Mouse (Mus musculus) brain, embryonic 18.5 days (tissue): ENCODE data around the gene S1pr5.
"Not testable (repeated sequence)": the region's sequence is repeated elsewhere in the genome, so short reads cannot be mapped to it uniquely, and the experiment has no call there.

Source experiments
- DNase-seq: peaks from one replicate; pipeline ENCODE4 v3.0.0-alpha.2; 2012; ENCODE audit warnings: low read depth, low spot score

Gene S1pr5

DNA sequence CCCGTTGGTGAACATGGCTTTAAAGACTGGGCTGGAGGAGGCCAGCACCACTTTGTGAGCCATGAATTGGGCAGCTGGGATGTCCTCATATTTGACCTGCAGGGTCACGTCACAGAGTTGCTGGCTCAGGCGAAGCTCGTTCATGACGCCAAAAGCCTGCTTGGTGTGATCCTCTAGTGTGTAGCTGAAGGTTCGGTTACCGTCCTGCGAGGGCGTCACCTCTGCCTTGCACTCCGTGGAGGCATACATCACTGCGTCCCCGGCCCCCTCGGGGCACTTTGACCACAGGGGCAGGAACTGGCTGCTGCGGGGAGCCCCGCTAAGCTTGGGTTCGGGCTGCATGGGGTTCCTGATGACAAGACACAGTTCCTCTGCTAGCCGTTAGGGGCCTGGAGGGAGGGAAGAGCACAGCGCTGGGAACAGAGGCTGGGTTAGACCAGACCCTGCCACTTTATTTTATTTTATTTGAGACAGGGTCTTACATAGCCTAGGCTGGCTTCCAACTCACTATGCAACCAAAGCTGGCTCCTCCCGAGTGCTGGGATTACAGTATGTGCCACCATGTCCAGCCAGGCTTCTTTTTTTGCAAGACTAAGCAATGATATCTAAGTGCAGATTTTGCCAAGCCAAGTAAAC lies 10.8 kb downstream of the S1pr5 start:
- no peak for DNase-seq

DNA sequence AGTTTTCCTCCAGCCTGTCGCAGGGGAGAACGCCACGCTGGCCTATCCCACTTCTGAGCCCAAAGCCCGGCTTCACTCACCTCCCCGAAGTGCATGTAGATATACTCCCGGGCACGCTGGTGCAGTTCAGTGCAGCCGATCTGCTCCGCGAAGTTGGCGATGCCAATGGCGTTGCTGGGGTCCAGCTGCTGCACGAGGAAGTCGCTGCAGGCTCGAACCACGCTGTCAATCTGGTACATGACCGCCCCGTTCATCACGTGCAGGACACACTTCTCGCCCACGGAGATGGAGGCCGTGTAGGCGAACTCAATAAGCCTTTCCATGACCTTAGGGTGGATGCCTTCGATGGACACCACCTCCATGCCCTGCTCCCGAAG lies 11.3 kb downstream of the S1pr5 start:
- no peak for DNase-seq

DNA sequence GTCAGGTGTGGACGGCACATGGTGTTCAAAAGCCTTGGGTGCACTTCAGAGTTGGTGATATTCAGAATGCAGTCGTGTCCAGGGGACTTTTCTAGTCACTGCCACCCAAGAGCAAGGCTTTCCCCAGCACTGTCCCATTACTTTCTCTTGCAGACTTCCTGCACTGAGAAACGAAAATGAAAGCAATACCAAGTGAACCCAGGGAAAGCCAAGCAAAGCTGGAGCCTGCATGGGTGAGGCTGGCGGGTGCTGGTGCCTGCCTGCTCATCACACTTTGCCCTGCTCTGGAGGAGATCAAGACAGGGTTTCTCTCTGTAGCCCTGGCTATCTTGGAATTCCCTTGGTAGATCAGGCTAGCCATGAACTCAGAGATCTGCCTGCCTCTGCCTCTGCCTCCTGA lies 12.9 kb downstream of the S1pr5 start:
- no peak for DNase-seq

- no peak for DNase-seq
Observed at GRCm38 (mm10) chr9:21233805-21234204, 14.4 kb downstream of the S1pr5 start.

DNA sequence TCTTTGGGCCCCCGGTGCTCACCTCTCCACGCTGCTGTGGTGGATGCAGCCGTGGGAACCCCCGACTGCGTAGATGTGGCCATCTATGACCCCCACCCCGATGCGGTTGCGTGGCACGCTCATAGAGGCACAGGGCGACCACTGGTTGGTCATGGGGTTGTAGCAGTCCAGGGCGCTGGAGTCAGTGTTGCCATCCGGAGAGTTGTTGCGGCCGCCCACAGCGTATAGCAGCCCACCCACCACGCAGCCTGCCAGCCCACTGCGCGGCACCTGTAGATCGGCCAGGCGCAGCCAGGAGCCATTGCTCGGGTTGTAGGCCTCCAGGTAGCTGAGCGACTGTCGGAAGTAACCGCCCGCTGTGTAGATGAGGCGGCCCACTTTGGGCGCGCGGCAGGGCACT lies 14.9 kb downstream of the S1pr5 start:
- DNase-seq: no peak

DNA sequence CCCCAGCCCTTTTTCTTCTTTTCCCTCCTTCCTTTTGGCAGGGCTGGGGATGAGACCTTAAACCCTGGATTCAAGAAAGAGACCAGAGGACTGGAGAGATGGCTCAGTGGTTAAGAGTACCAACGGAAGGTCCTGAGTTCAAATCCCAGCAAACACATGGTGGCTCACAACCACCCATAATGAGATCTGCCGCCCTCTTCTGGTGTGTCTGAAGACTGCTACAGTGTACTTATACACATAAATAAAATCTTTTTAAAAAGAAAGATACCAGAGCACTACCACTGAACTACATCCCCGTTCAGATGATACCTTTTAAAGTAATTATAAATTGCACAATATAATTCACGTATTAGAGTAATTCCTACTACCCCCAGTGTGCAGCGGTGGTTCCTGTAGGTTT lies 15.4 kb downstream of the S1pr5 start:
- DNase-seq: no peak

- DNase-seq: no peak
Observed at GRCm38 (mm10) chr9:21231551-21231950, 16.7 kb downstream of the S1pr5 start.

GRCm38 (mm10) chr9:21227342-21227741 lies 20.9 kb downstream of the S1pr5 start:
- no peak for DNase-seq

DNA sequence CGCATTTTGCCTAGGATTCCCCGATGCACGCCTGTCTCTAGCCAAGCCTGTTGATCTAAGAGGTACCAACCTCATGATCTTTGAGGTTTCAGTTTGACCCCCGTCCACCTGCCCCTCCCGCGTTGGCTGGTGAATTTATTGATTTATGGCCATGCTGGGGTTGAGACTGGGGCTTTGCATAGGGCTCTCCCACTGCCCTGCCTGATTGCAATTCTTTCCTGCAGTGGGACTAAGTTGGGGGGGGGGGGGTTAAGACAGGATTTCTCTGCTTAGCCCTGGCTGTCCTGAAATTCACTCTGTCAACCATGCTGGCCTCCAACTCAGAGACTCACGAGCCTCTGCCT lies 22.9 kb downstream of the S1pr5 start:
- DNase-seq: no peak

GRCm38 (mm10) chr9:21224576-21225414 lies 23.4 kb downstream of the S1pr5 start:
- DNase-seq: no peak

- DNase-seq: no peak
Observed at GRCm38 (mm10) chr9:21223906-21224305, 24.3 kb downstream of the S1pr5 start.

GRCm38 (mm10) chr9:21223490-21223889 lies 24.8 kb downstream of the S1pr5 start:
- DNase-seq: not testable (repeated sequence)

GRCm38 (mm10) chr9:21221383-21221929 lies 26.8 kb downstream of the S1pr5 start:
- no peak for DNase-seq

GRCm38 (mm10) chr9:21220490-21221382 lies 27.5 kb downstream of the S1pr5 start:
- peak; percentile 71 for DNase-seq

DNA sequence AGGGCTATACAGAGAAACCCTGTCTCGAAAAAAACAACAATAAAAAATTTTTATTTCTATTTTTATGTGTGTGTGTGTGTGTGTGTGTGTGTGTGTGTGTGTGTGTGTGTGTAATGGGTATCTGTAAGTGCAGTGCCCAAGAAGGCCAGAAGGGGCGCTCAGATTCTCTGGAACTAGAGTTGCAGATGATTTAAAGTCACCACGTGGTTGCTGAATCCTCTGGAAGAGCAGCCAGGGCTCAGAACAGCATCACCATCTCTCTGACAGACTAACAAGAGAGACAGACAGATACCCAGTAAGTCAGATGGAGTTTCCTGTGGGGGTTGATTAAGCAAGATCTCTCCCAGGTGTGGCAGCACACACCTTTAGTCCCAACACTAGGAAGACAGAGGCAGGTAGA lies 28.4 kb downstream of the S1pr5 start:
- no peak for DNase-seq

- no peak for DNase-seq
Observed at GRCm38 (mm10) chr9:21216050-21216841, 32.0 kb downstream of the S1pr5 start.

- no peak for DNase-seq
Observed at GRCm38 (mm10) chr9:21213617-21214190, 34.5 kb downstream of the S1pr5 start.

- DNase-seq: no peak
Observed at GRCm38 (mm10) chr9:21211624-21212023, 36.6 kb downstream of the S1pr5 start.

DNA sequence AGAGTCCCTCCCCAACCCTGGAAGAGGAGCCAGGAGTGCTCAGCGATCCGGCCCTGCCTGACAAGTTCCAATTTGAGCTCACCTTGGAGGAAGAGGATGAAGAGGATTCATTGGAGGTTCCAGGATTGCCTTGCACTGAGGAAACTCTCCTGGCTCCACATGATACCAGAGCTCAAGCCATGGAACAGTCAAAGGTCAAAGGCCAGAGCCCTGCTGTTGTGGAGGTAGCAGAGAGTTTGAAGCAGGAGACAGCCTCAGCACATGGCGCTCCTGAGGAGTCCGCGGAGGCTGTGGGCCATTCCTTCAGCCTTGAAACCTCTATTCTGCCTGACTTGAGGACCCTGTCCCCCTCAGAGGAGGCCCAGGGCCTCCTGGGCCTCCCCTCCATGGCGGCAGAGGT lies 37.4 kb downstream of the S1pr5 start:
- no peak for DNase-seq

DNA sequence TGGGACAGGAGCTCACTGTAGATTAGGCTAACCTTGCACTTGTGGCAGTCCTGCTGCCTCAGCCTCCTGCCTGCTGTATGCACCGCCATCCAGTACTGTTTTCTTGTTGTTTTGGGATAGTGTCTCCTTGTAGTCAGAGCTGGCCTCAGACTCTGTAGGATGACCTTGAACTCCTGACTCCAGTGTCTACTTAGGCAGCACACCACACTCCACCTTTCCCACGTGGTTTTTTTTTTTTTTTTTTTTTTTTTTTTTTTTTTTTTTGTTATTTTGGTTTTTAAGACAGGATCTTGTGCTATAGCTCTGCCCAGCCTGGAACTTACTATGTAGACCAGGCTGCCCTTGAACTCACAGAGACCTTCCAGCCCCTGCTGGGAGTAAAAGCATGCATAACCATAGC lies 39.6 kb downstream of the S1pr5 start:
- DNase-seq: no peak

- no peak for DNase-seq
Observed at GRCm38 (mm10) chr9:21206848-21207247, 41.4 kb downstream of the S1pr5 start.
